Mouse (Mus musculus): ENCODE measurements at regions not wholly inside any gene's neighbourhood (a gene's known extent, or its start where the extent isn't known, plus 50 kb on each side); places are given as distances from the start of the nearest gene placed in this dataset.

DNA sequence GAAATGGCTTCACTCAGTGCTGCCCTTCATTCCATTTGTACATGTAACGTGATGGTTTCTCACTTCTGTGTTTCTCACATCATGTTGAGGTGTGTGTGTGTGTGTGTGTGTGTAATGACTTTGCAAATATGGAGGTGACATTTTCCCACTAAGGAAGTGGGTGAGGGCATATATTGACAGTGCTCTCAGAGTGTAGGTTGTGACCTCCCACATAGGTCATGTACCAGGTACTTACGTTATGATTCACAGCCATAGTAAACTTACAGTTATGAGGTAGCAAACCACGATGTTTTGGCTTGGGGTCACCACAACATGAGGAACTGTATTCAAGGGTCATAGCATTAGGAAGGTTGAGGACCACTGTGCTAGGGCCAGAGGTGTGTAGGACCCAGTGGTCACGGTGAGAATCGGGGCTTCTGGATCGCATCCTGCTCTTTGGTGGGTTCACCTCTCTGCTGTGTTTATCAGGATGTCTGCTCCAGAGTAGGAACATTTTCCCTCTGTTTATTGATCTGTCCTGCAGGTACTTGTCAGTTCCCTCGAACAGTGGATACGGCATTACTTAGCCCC is 238.7 kb upstream of the Cxcr4 start:
- 85% methylated on average over 8 of the region's 8 CpGs for WGBS
- H3K4me3 ChIP-seq (ENCODE audit: low read depth, low read length), result no peak overlapping the region
- no peak overlapping the region for H3K27ac ChIP-seq (ENCODE audit: insufficient read depth, low read depth, low read length)
- no peaks in the 10 kb centered on the region for H3K36me3 ChIP-seq (ENCODE audit: control insufficient read depth, insufficient read depth, low read length)
- H3K4me1 ChIP-seq (ENCODE audit: control insufficient read depth, insufficient read depth, insufficient read length, low read length), result no peaks in the 10 kb centered on the region
- no peaks in the 10 kb centered on the region for H3K27me3 ChIP-seq (ENCODE audit: control insufficient read depth, insufficient read depth, low read length)
- TF ChIP-seq CTCF (IDR thresholded peaks at IDR 0.05; ENCODE audit: extremely low read depth, insufficient read length, insufficient replicate concordance, low read depth, low read length) (no peak), POLR2A (IDR thresholded peaks at IDR 0.05; ENCODE audit: low read depth, low read length) (no peak)

DNA sequence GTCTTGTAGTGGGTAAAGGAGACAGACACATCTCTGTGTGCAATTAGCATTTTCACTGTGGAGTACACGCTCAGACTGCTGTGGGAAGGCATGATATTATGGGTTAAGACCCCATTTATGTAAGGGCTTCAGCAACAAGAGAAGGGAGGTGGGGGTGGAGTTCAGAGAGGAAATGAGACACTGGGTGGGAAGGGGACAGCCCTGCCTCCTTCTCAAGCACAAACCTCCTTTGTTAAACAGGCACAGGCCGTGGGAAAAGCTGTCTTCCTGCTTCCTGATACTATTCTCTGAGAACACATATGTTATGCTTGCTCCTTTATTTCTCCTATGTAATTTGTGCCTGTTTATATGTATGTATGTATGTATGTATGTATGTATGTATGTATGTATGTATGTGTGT is 237.4 kb upstream of the Cxcr4 start:
- Histone ChIP-seq H3K27me3 (ENCODE audit: control insufficient read depth, insufficient read depth, low read length) (no peaks in the 10 kb centered on the region), H3K27ac (ENCODE audit: insufficient read depth, low read depth, low read length) (no peak overlapping the region), H3K4me3 (ENCODE audit: low read depth, low read length) (no peak overlapping the region), H3K36me3 (ENCODE audit: control insufficient read depth, insufficient read depth, low read length) (no peaks in the 10 kb centered on the region), H3K4me1 (ENCODE audit: control insufficient read depth, insufficient read depth, insufficient read length, low read length) (no peaks in the 10 kb centered on the region)
- TF ChIP-seq POLR2A (IDR thresholded peaks at IDR 0.05; ENCODE audit: low read depth, low read length), result no peak
- no peak for TF ChIP-seq CTCF (IDR thresholded peaks at IDR 0.05; ENCODE audit: extremely low read depth, insufficient read length, insufficient replicate concordance, low read depth, low read length)
- 51% methylated on average over 2 of the region's 2 CpGs for WGBS

DNA sequence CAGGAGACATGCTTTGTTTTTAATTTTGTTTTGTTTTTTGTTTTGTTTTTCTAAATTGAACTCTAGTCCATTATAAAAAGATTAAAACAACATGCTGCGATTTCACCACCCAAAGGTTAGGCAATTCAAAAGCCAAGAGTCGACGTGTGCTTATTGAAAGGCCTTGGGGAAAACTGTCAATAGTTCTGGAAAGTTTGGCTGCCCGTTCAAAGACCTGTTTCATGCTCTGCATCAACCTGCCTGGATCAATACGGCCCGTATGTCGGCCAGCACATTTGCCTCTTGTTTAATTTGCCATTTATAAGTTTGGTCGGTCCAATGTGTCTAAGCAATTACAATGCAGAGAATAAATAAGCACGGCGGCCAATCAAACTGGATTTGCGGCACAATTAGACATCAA is 234.3 kb upstream of the Cxcr4 start:
- no peaks in the 10 kb centered on the region for H3K27me3 ChIP-seq (ENCODE audit: control insufficient read depth, insufficient read depth, low read length)
- TF ChIP-seq CTCF (IDR thresholded peaks at IDR 0.05; ENCODE audit: extremely low read depth, insufficient read length, insufficient replicate concordance, low read depth, low read length) (no peak), POLR2A (IDR thresholded peaks at IDR 0.05; ENCODE audit: low read depth, low read length) (no peak)
- H3K4me1 ChIP-seq (ENCODE audit: control insufficient read depth, insufficient read depth, insufficient read length, low read length), result no peaks in the 10 kb centered on the region
- no peaks in the 10 kb centered on the region for H3K36me3 ChIP-seq (ENCODE audit: control insufficient read depth, insufficient read depth, low read length)
- 78% methylated on average over 11 of the region's 11 CpGs for WGBS
- H3K4me3 ChIP-seq (ENCODE audit: low read depth, low read length), result no peak overlapping the region
- H3K27ac ChIP-seq (ENCODE audit: insufficient read depth, low read depth, low read length), result no peak overlapping the region

DNA sequence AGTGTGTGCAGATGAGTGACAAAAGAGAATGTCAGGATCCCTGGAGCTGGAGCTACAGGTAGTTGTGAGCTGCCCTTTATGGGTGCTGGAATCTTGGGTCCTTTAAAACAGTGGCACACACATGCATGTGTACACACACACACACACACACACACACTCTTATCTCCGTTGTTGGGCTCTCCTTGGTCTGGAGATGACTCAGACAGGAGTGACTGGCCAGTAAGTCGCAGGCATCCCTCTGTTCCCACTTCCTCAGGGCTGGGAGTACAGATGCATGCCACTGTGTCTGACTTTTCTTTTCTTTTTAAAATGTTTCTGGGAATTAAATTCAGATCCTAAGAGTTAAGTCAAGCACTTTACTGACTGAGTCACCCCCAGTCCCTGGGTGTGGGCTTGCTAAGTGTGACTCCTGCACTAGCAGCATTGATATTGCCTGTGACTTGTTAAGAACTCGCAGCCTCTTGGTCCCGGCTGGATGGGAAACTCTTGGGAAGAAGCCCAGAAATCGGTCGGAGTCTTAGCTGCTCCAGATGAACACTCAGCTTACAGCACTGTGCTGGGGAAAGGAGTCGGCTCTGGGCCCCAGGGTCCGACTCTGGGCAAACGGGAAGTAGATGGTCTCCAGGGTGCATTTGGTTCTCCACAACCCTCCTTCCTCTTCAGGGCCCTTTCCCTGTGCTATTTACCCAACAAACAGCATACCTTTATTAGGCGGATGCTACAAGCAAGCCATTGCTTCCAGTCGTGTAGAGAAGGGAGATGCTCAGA is 233.0 kb upstream of the Cxcr4 start:
- no peak overlapping the region for H3K27ac ChIP-seq (ENCODE audit: insufficient read depth, low read depth, low read length)
- no peaks in the 10 kb centered on the region for H3K36me3 ChIP-seq (ENCODE audit: control insufficient read depth, insufficient read depth, low read length)
- TF ChIP-seq CTCF (IDR thresholded peaks at IDR 0.05; ENCODE audit: extremely low read depth, insufficient read length, insufficient replicate concordance, low read depth, low read length) (no peak), POLR2A (IDR thresholded peaks at IDR 0.05; ENCODE audit: low read depth, low read length) (no peak)
- no peaks in the 10 kb centered on the region for H3K27me3 ChIP-seq (ENCODE audit: control insufficient read depth, insufficient read depth, low read length)
- H3K4me1 ChIP-seq (ENCODE audit: control insufficient read depth, insufficient read depth, insufficient read length, low read length), result no peaks in the 10 kb centered on the region
- H3K4me3 ChIP-seq (ENCODE audit: low read depth, low read length), result no peak overlapping the region
- WGBS, result 54% methylated on average over 11 of the region's 11 CpGs

DNA sequence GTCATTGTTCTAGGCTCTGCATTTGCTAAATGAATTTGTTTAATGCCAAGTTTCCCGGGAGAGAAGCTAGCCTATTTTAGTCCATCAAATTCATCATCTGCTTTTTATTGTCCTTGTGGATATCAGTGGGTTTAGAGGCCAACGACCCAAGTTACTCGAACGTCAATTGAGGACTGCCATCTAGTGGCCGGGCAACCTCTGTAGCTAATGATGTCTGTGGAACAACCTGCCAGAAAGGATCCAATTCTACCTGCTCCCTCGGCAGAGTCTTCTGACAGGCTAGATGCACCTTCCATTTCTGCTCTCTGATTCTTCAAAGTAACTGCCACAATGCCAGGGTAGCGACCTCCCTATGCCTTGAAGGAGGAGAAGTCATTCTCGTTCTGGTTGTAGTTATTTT is 232.1 kb upstream of the Cxcr4 start:
- Histone ChIP-seq H3K36me3 (ENCODE audit: control insufficient read depth, insufficient read depth, low read length) (no peaks in the 10 kb centered on the region), H3K4me3 (ENCODE audit: low read depth, low read length) (no peak overlapping the region), H3K27me3 (ENCODE audit: control insufficient read depth, insufficient read depth, low read length) (no peaks in the 10 kb centered on the region), H3K27ac (ENCODE audit: insufficient read depth, low read depth, low read length) (no peak overlapping the region), H3K4me1 (ENCODE audit: control insufficient read depth, insufficient read depth, insufficient read length, low read length) (no peaks in the 10 kb centered on the region)
- WGBS, result 3% methylated on average over 8 of the region's 8 CpGs
- TF ChIP-seq POLR2A (IDR thresholded peaks at IDR 0.05; ENCODE audit: low read depth, low read length), result no peak
- peak; percentile 60; the same call in 1 of the 2 replicates for TF ChIP-seq CTCF (IDR thresholded peaks at IDR 0.05; ENCODE audit: extremely low read depth, insufficient read length, insufficient replicate concordance, low read depth, low read length)

DNA sequence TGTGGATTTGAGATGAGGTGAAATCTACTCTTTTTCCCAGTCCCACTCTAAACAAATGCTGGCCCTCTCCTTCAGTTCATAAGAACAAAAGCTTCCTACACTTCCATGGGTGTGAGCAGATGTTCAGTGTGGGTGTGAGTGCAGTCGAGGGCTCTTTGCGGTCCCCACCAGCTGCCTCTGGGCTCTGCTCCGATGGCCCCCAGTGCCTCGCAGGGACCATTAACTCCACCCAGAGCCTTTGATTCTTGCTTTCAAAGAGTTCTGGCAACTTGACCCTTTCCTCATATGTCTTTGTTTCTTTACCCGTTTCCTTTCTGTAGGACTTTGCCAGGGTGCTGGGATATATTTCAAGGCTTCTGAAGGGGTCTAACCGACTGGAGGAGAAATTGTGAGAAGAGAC is 229.9 kb upstream of the Cxcr4 start:
- TF ChIP-seq CTCF (IDR thresholded peaks at IDR 0.05; ENCODE audit: extremely low read depth, insufficient read length, insufficient replicate concordance, low read depth, low read length) (no peak), POLR2A (IDR thresholded peaks at IDR 0.05; ENCODE audit: low read depth, low read length) (no peak)

DNA sequence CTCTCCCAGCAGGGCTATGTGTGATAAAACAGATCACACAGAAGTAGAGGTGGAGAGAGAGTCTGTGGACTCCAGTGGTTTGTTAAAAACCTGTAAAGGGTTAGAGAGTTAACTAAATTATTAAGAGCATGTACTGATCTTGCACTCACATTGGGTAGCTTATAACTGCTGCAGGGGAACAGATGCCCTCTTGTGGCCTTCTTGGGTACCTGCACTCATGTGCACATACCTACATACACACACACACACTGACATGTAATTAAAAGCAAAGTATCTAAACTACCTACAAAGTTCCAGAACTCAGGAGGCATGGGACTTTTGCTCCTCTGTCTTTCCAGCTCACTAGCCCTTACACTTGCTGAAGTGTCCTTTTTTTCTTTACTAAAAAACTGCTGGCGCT is 228.4 kb upstream of the Cxcr4 start:
- Histone ChIP-seq H3K27me3 (ENCODE audit: control insufficient read depth, insufficient read depth, low read length) (no peaks in the 10 kb centered on the region; the same call in 1 of the 2 replicates), H3K36me3 (ENCODE audit: control insufficient read depth, insufficient read depth, low read length) (no peaks in the 10 kb centered on the region), H3K4me3 (ENCODE audit: low read depth, low read length) (no peak overlapping the region), H3K27ac (ENCODE audit: insufficient read depth, low read depth, low read length) (no peak overlapping the region), H3K4me1 (ENCODE audit: control insufficient read depth, insufficient read depth, insufficient read length, low read length) (no peaks in the 10 kb centered on the region)
- TF ChIP-seq CTCF (IDR thresholded peaks at IDR 0.05; ENCODE audit: extremely low read depth, insufficient read length, insufficient replicate concordance, low read depth, low read length) (no peak), POLR2A (IDR thresholded peaks at IDR 0.05; ENCODE audit: low read depth, low read length) (no peak)
- 94% methylated on average over 1 of the region's 1 CpGs for WGBS

More for the DNA sequence above, 229.9 kb upstream of the Cxcr4 start:
- no peak overlapping the region for H3K4me3 ChIP-seq (ENCODE audit: low read depth, low read length)
- 73% methylated on average over 6 of the region's 6 CpGs for WGBS
- no peaks in the 10 kb centered on the region for H3K27me3 ChIP-seq (ENCODE audit: control insufficient read depth, insufficient read depth, low read length)
- no peaks in the 10 kb centered on the region for H3K36me3 ChIP-seq (ENCODE audit: control insufficient read depth, insufficient read depth, low read length)
- no peak overlapping the region for H3K27ac ChIP-seq (ENCODE audit: insufficient read depth, low read depth, low read length)
- no peaks in the 10 kb centered on the region for H3K4me1 ChIP-seq (ENCODE audit: control insufficient read depth, insufficient read depth, insufficient read length, low read length)

All from small intestine, adult 2 months (tissue).